Mouse (Mus musculus) lung, postnatal 0 days (tissue): ENCODE measurements around the gene Polm. TPM values are rescaled to one million over a fixed set of nuclear protein-coding genes. Genes with fewer than 3 reads are reported as not detected.
A peak's percentile ranks its signal among the peaks of the same experiment; 100 is the strongest.

ENCODE experiments used
- ATAC-seq: fragments of 200-750 bp; cut with Nextera tagmentation; 2 replicates; pipeline ENCODE4 v1.8.0; 2017; ENCODE audit warnings: moderate library complexity
- DNase-seq: peaks from one replicate; pipeline ENCODE4 v3.0.0-alpha.2; 2016; ENCODE audit warnings: low spot score
- H3K27ac ChIP-seq: fragments of 300-500 bp; sonication (generic); 2 replicates; pipeline ENCODE4 v1.5.1; 2014; ENCODE audit warnings: antibody characterized with exemption, mild to moderate bottlenecking, low read length, mixed read lengths
- H3K27me3 ChIP-seq: fragments of 300-500 bp; sonication (generic); replicated peaks from 2 replicates; pipeline ENCODE4 v1.6.1; 2014; ENCODE audit warnings: low read length, mixed read lengths; ENCODE audit not compliant: insufficient read depth
- H3K36me3 ChIP-seq: fragments of 300-500 bp; sonication (generic); 2 replicates; pipeline ENCODE4 v1.6.1; 2014; ENCODE audit warnings: low read length, mixed read lengths; ENCODE audit not compliant: insufficient read depth
- H3K4me1 ChIP-seq: fragments of 300-500 bp; sonication (generic); 2 replicates; pipeline ENCODE4 v1.6.1; 2014; ENCODE audit warnings: antibody characterized with exemption, low read depth, low read length, mixed read lengths; ENCODE audit not compliant: insufficient read depth
- H3K4me2 ChIP-seq: fragments of 300-500 bp; sonication (generic); replicated peaks from 2 replicates; pipeline ENCODE4 v1.6.1; 2014; ENCODE audit warnings: low read depth, mild to moderate bottlenecking, low read length, moderate library complexity, mixed read lengths
- H3K4me3 ChIP-seq: fragments of 300-500 bp; sonication (generic); 2 replicates; pipeline ENCODE4 v1.5.1; 2014; ENCODE audit warnings: low read depth, low read length
- H3K9ac ChIP-seq: fragments of 300-500 bp; sonication (generic); replicated peaks from 2 replicates; pipeline ENCODE4 v1.6.1; 2014; ENCODE audit warnings: low read depth, mild to moderate bottlenecking
- H3K9me3 ChIP-seq: fragments of 300-500 bp; sonication (generic); 2 replicates; pipeline ENCODE4 v1.6.1; 2016; ENCODE audit warnings: low read length, mixed read lengths
- CTCF ChIP-seq: IDR thresholded peaks from 2 replicates; pipeline ENCODE4 v1.5.1; 2016; ENCODE audit warnings: antibody characterized with exemption, mild to moderate bottlenecking
- EP300 ChIP-seq: IDR thresholded peaks from 2 replicates; pipeline ENCODE4 v1.6.1; 2016; ENCODE audit warnings: antibody characterized with exemption, mild to moderate bottlenecking, control low read depth
- WGBS: fragments of 180-500 bp; shearing (Covaris S2); extraction: QIAGEN DNeasy Blood & Tissue Kit; methylation state at CpG from one replicate; pipeline ENCODE4 v1.1.7; 2014; 5-methylcytosine and 5-hydroxymethylcytosine counted together
- polyA plus RNA-seq: library from polyadenylated mRNA; unstranded; fragments of >200 nt; fragmentation: Nextera tagmentation; extraction: Ambion mirVana; gene quantifications from 2 replicates; pipeline ENCODE4 v1.2.1, GENCODE M21; 2015

Polm gene
- polyA plus RNA-seq, 1 experiment from 2014 or later, result 8.2 TPM

DNA sequence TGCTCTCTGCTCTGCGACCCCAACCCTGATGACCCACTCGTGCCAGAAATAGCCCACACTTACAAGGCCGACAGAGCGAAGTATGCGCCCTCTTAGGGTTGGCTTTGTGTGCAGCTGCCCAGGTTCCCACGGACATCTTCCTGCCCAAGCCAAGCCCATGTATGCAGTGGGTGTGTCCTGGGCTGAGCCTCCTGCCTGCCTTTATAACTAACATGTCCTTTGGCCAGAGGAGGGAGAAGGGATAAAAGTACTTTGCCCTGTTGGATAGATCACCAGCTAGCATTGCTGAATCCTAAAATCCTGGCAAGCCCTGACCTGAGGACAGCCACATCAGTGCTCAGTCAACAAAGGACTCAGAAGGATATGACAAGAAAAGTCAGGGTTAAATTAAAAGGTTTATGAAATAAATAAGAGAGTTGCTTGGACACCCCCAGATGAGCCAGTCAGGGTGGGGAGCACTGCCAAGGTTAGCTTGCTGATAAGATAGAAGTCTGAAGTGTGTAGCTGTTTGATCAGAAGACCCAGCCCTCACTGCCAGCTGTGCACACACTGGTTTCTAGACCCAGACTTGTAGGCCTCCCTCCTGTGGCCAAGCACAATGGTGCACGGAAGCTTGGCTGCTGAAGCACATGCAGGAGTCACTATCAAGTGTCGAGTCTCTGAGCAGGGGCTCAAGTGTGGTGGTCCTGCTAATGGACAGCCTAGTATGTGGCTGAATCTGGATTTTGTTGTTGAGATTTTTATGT is 55.4 kb downstream of the Polm start:
- Histone ChIP-seq H3K27ac (no peak overlapping the region), H3K4me1 (peaks cover 2% of the 10 kb centered on the region; the same call in 1 of the 2 replicates), H3K9ac (no peak overlapping the region), H3K9me3 (no peaks in the 10 kb centered on the region), H3K27me3 (no peaks in the 10 kb centered on the region), H3K4me2 (no peak overlapping the region), H3K4me3 (no peak overlapping the region), H3K36me3 (no peaks in the 10 kb centered on the region)
- TF ChIP-seq EP300 (no peak), CTCF (peak; percentile 59)
- ATAC-seq (no peak), DNase-seq (peak; percentile 33)
- WGBS, result 56% methylated on average over 8 of the region's 8 CpGs

DNA sequence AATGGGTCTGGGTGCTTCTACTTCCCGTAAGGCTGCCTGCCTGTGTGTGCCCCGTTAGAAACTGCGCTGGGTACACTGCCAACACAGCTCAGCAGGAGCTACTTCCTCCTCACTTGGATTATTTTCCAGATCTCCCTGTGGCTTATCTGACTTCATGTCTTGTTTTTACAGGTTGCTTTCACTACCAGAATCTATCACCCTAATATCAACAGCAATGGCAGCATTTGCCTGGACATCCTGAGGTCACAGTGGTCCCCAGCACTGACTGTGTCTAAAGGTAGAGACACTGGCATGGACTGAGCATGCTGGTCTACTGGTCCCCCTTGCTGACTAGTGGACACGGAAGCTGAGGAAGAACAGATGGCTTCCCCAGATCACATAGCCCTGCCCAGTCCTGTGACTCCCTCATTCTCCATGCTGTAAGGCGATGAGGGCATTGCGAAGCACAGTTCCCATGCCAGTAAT is 57.7 kb downstream of the Polm start:
- 86% methylated on average over 6 of the region's 6 CpGs for WGBS
- Histone ChIP-seq H3K9me3 (no peaks in the 10 kb centered on the region), H3K9ac (no peak overlapping the region), H3K4me1 (no peaks in the 10 kb centered on the region), H3K36me3 (no peaks in the 10 kb centered on the region), H3K27me3 (no peaks in the 10 kb centered on the region), H3K4me2 (no peak overlapping the region), H3K27ac (no peak overlapping the region), H3K4me3 (no peak overlapping the region)
- DNase-seq, result no peak
- TF ChIP-seq EP300 (no peak), CTCF (no peak)
- ATAC-seq, result no peak

DNA sequence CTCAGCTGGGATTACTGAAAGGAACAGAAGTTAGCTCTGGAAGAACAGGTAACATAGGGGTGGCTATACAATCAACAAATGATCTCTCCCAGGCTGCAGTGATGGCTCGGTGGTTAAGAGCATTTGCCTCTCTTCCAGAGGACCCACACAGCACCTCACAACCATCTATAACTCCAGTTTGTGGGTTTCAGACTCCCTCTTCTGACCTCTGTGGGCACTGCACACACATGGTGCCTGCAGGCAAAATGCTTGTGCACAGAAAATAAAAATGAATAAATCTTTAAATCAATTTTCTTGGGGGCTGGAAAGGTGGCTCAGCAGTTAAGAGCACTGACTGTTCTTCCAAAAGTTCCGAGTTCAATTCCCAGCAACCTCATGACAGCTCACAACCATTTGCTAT is 59.3 kb downstream of the Polm start:
- H3K27ac ChIP-seq, result no peak overlapping the region
- H3K4me3 ChIP-seq, result no peak overlapping the region
- no peak overlapping the region for H3K4me2 ChIP-seq
- no peak for TF ChIP-seq EP300
- TF ChIP-seq CTCF, result peak; percentile 59
- 65% methylated on average over 2 of the region's 2 CpGs for WGBS
- no peaks in the 10 kb centered on the region for H3K4me1 ChIP-seq
- no peaks in the 10 kb centered on the region for H3K27me3 ChIP-seq
- H3K36me3 ChIP-seq, result no peaks in the 10 kb centered on the region
- DNase-seq (no peak), ATAC-seq (no peak)
- no peak overlapping the region for H3K9ac ChIP-seq
- no peaks in the 10 kb centered on the region for H3K9me3 ChIP-seq

Other genes starting within 250 kb of the Polm start
- 178 and 201 TPM in 2 replicates for gene Mrps24, start 122.3 kb downstream of the Polm start, polyA plus RNA-seq
- gene Urgcp, start 75.6 kb downstream of the Polm start, polyA plus RNA-seq, result 18.3 and 19.0 TPM in 2 replicates
- 98.0 and 99.7 TPM in 2 replicates for gene Dbnl, start 49.5 kb downstream of the Polm start, polyA plus RNA-seq
- gene Pgam2, start 34.3 kb downstream of the Polm start, polyA plus RNA-seq, result 28.8 and 29.8 TPM in 2 replicates
- 21.8 and 22.3 TPM in 2 replicates for gene Aebp1, start 23.9 kb upstream of the Polm start, polyA plus RNA-seq
- gene Pold2, start 40.3 kb upstream of the Polm start, polyA plus RNA-seq, result 30.1 and 34.1 TPM in 2 replicates
- 327 and 405 TPM in 2 replicates for gene Myl7, start 60.8 kb upstream of the Polm start, polyA plus RNA-seq
- gene Gck, start 112.1 kb upstream of the Polm start, polyA plus RNA-seq, result 1.2 and 2.1 TPM in 2 replicates
- 40.2 and 40.9 TPM in 2 replicates for gene Ykt6, start 117.7 kb upstream of the Polm start, polyA plus RNA-seq
- gene Camk2b, start 228.3 kb upstream of the Polm start, polyA plus RNA-seq, result 2.9 TPM in 2 replicates